Mouse (Mus musculus): ENCODE measurements around the gene Ethe1. TPM values are rescaled to one million over a fixed set of nuclear protein-coding genes. Genes with fewer than 3 reads are reported as not detected.

Ethe1 gene
- total RNA-seq (2021): 10 to 100 TPM; 11.8 to 14.3 TPM

DNA sequence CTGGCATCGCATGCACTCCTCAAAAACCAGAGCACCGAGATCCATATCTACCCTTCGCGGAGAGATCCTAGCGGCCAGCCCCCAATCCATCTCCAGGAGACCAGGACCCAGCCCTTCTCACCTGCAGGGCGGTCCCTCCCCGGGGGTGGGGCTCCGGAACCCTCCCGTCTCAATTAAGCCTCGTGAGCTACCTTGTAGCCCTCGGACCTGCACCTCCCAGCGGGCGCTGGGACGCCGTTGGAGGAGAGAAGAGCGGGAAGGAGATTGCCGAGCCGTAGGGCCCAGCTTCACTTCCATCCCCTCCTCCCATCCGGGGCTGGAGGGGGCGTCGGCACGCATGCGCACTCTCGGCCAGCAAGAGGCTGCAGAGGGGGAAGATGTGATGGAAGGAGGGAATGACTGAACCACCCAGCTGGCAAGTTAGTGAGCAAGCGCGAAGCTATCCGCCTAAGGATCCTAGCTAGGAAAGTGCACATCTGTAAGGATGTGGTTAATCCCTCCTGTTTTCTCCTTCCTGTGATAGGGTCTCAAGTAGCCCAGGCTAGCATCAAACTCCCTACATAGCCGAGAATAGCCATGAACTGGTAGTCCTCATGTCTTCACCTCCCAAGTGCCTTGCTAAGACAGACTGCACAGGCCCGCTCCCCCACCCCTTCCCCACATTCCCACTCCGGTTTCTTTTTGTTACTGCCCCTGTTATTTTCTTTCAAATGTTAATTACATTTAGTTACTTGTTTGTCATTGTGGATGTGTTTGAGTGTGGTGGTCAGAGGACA, at the start of gene Ethe1, which contains the start of gene Zfp575:
Gene Ethe1 (plus strand): TSS at position 214 of the 776 bp plus-strand sequence.
Gene Zfp575 (minus strand): TSS at position 312 of the 776 bp plus-strand sequence.
- intact Hi-C loops (cut with DNase I): no loop called here
- peak; percentile 83 to 88 for DNase-seq (ENCODE audit: low spot score in 2 of 2)

DNA sequence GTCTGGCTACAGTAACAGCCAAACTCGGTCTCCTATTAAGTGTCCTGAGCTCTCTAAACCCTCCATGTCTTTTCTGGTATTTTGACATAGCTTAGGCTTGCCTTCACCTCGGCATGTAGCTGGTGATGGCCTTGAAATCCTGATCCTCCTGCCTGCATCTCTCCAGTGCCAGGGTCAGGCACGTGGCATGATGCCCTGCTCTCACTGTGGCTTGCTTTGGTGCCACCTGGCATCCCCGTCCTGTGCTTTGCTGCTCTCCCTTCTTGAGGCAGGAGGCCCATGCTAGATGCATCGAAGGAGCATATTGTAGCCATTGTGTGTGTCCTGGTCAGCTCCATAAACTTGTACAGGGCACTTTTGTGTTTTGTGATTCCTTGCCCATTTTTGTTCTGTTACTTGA, 49.8 kb upstream of the Ethe1 start:
- intact Hi-C loops (cut with DNase I): no loop called here
- DNase-seq (ENCODE audit: low spot score in 2 of 2): no peak

DNA sequence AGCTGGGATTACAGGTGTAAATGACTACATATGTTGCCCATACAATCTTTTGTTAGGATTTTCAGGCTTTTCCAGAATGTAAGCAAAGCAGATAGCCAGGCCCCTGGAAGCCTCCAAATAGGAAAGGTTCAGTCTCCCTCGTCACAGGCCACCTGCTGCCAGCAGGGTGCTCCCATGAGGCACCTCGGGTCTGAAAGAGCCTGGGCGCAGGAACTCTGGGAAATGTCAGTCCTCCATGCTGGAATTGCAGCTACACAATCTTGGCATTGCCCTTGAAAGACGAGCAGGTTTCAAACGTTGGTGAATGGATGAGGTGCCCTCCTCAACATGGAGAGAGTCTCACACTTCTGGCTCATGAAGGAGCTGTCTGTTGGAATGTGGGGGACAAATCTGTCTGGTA, 49.2 kb upstream of the Ethe1 start:
- intact Hi-C loops (cut with DNase I): no loop called here
- DNase-seq (ENCODE audit: low spot score in 2 of 2): peak in 1 of 2 experiments; percentile 28

DNA sequence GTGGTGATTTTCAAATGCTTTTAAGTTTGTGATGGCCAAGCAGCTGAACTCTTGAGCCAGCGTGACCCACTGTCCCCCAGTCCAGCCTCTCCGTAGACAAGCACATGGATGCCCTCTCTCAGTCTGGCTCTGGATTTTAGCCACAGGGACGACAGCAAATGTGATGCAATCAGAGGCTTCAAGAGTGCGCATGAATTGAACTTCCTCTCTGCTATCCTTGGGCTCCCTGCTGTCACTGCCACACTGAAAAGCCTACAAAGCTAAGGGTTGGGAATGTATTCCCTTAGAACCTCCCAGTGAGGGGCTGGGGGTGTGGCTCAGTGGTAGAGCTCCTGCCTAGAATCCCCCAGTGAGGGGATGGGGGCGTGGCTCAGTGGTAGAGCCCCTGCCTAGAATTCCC, 48.6 kb upstream of the Ethe1 start:
- intact Hi-C loops (cut with DNase I): no loop called here
- DNase-seq (ENCODE audit: low spot score in 2 of 2): no peak

DNA sequence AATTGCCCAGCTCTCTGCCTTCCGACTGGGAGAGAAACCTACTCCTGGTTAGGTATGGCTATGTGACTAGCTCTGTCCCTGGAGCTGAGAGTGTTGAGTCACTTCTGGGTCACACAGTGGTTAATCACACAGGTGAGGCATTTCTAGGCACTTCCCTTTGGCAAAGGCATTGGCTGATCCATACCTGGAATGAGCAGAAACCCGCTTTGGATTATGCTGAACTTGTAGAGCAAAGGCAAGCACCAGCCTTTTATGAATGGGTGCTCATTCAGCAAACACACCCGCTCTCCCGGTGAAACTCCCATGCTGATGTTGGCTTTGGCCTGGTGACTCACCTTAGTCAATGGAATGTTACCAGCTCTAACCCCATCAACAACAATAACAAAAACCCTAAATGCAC, 47.7 kb upstream of the Ethe1 start:
- DNase-seq (ENCODE audit: low spot score in 2 of 2): no peak
- intact Hi-C loops (cut with DNase I): no loop called here

DNA sequence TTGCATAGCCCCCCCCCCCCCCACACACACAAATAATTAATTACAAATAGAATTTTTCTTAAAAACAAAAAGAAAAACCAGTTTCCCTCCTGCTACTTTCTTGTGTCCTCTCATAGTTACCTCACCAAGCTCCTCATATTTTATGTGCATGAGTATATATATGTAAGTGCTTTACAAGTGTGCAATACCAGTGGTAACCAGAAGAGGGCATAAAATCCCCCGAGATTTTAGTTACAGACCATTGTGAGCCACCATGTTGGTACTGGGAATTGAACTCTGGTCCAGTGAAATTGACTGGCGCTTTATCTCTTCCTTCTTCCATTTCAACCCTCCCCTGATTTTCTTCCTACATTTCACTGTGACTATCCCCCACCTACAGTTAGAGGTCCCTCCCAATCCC, 42.8 kb upstream of the Ethe1 start:
- DNase-seq (ENCODE audit: low spot score in 2 of 2): no peak
- intact Hi-C loops (cut with DNase I): no loop called here

DNA sequence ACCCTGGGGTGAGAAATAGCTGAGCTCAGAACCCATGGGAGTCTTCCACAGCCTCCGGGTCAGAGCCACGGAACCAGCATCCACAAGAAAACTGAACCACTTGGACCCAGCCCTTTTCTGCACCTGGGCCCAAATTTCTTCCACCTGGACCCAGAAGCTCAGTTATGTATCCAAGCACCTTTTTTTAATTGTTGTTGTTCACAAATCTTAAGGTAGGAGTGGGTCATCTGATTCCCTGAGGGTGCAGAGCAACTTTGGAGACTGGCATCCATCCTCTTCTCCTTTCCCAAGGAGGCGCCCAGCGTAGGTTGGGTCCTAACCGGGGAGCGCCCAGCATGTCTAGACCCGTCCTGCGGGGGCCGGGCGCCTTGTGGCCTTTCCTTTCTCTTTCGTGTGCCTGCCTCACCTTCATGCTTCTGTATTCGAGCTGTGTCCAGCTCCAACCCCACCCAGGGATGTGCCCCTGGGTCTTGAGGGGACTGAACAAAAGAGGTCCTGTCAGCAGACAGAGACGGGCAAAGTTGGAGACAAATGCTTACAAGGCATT, 41.2 kb upstream of the Ethe1 start, which contains the start of the genes Pinlyp and Xrcc1:
Gene Pinlyp (minus strand): TSS at position 51 of the 547 bp plus-strand sequence.
Gene Xrcc1 (plus strand): TSS at position 222 of the 547 bp plus-strand sequence.
- intact Hi-C loops (cut with DNase I): no loop called here
- no peak for DNase-seq (ENCODE audit: low spot score in 2 of 2)

DNA sequence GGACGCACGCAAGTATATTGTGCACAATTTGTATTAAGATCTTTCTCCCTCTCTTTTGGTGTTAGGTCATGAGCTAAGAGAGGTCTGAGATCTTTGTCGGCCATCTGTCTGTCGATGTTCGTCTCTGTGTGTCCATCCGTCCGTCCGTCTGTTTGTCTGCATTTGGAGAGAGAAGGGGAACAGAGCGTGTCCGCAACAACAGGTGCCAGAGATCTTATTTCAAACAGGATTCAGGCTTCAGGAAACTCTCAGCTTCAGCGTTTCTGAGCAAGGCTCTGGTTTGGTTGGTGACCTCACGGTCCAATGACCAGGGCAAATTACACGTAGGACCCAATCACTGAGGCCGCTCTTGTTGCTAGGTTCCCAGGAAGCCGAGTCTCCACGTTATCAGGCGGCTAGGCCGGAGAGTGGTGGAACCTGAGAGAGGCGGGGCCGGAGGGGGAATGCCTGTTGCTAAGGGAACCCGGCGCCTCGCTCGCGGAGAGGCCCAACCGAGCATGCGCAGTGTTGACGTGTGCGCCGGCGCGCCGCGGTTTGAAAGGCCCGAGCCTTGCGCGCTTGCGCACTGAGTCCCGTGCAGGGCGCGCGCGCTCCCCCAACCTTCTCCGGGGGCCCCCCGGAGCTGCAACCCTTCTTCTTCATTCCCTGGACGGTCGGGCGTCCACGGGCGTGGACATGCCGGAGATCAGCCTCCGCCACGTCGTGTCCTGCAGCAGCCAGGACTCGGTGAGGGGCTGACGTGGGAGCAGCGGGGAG, 40.5 kb upstream of the Ethe1 start:
- intact Hi-C loops (cut with DNase I): loop anchor here (1.0 kb wide), 1 partner anchor 17 kb away; the partner anchor contains the start of gene Irgq
- DNase-seq (ENCODE audit: low spot score in 2 of 2): peak; percentile 99

DNA sequence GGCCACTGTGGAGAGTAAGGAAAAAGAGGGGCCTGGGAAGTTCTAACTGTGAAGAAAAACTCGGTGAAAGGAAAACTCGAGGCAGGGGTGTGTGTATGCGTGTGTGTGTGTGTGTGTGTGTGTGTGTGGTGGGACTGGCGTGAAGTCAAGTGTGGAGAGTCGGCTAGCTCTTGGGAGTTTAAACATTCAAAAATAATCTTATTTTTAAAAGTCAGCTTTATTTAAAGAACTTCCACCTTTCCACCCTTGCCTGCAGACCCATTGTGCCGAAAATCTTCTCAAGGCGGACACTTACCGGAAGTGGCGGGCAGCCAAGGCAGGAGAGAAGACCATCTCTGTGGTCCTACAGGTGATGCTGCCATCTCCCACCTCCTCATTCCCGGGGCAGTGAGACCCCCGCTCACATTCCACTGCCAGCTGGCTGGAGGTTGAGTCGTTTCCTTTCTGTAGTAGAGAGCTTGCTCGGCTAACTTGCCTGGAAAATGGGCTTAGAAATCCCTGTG, 39.8 kb upstream of the Ethe1 start:
- intact Hi-C loops (cut with DNase I): loop anchor here (1.0 kb wide), 1 partner anchor 17 kb away; the partner anchor contains the start of gene Irgq
- no peak for DNase-seq (ENCODE audit: low spot score in 2 of 2)

DNA sequence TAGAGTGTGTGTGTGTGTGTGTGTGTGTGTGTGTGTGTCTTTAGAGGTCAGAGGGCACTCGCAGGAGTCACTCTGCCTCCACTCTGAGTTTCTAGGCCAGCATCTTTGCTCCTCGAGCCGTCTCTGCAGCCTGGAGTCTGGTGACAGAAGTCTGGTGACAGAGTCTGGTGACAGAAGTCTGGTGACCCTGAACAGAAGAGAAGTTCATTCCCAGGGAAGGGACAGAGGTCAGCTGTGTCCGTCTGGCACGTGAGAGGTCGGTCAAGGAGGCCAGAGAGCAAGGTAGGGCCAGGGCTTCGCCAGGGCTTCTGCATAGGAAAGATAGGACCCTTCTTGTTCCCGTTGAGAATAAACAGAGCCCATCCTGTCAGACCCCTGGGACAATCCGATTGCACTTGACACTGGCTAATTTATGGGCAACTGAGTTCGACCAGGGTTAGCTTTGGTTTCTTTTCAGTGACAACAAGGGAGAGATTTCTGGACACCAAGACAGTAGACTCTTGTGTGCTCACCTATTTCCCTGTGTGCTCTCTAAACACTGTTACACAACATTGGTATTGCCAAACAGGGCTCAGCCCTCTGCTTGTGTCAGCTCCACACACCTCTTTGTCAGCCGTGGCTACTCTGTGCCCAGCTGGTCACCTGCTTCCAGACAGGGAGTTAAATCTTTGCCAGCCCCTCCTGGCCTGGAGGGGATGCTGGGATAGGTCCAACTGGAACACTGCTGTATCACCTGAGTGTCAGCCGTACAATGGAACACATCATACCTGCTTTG, 35.2 kb upstream of the Ethe1 start:
- intact Hi-C loops (cut with DNase I): no loop called here

DNA sequence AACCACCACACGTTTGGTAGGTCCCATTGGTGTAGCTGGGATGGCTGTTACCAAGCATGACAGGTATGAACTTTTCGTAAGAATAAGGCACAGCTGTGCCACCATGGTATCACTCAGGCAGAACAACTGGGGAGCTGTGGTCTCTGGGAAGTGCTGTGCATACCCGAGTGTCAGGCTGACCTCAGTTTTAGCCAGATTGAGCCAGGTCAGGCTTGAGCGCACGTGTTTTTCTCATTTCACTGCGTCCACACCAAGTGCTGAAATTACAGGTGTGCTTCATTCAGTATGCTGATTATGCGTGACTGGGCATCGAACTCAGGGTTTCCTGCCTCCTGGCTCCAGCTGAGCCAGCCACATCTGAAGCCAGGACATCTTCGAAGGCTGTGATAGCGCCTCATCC, 31.6 kb upstream of the Ethe1 start:
- intact Hi-C loops (cut with DNase I): no loop called here
- DNase-seq (ENCODE audit: low spot score in 2 of 2): no peak

More for the DNA sequence above, 35.2 kb upstream of the Ethe1 start:
- no peak for DNase-seq (ENCODE audit: low spot score in 2 of 2)

DNA sequence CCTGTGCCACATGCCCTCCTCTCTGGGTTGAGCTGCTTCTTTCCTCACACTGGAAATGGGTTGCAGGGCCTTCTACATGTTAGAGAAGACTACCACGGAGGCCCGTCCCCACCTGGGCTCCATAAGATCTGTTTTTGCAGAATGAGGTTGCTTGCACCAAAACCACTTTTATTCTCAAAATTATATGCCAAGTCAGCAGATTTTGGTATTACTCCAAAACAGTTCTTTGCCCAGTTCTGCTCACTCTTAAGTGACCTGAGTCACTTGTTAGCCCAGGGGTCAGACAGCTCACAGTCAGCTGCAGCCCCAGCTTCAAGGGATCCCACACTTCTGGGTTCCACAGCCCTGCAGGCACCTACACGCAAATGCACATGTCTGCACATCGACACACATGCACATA, 25.9 kb upstream of the Ethe1 start:
- intact Hi-C loops (cut with DNase I): no loop called here
- DNase-seq (ENCODE audit: low spot score in 2 of 2): no peak

DNA sequence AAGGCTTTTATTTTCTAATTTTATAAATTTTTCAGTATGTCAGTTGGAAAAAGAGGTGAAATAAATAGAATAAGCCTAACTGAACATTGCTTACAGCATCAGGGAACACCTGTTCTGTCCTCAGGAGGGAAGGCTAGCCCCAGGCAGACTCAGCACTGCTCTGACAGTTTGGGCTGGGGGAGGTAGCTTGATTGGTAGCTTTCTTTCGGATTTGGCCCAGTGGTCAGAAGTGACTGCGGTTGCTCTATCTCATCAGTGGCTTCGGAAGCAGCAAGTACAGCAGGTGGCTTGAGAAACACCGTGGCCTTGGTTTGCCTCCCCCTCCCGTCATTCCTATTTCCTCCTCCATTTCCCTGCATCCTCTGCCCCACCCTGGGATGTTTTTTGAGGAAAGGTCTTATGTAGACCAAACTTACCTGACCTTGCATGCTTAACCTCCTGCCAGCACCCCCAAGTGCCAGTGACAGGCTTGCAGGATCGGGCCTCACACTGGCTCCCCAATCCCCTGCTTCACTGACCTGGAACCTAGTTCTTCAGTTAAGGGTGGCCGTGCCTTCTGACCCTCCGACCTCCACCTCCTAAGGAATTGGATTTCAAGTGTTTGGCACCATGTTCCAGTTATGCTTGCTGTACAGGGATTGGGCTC, 24.0 kb upstream of the Ethe1 start:
- intact Hi-C loops (cut with DNase I): no loop called here

DNA sequence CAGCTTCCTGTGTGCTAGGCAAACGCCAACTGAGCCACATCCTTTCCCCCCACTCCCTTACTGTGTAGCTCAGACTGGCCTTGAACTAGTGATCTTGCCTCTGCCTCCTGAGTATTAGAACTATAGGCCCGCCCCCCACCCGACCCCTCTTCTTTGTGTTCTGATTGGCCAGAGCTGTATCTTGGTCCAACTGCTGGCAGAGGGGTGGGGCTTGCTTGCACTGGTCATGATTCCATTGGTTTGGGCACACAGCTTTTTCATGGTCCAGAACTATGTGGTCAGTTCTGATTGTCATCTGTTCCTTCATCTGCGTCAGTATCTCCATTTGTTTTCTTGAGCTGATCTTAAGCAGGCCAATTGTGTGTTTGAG, 23.5 kb upstream of the Ethe1 start:
- DNase-seq (ENCODE audit: low spot score in 2 of 2): no peak
- intact Hi-C loops (cut with DNase I): no loop called here

More for the DNA sequence above, 24.0 kb upstream of the Ethe1 start:
- DNase-seq (ENCODE audit: low spot score in 2 of 2): no peak

DNA sequence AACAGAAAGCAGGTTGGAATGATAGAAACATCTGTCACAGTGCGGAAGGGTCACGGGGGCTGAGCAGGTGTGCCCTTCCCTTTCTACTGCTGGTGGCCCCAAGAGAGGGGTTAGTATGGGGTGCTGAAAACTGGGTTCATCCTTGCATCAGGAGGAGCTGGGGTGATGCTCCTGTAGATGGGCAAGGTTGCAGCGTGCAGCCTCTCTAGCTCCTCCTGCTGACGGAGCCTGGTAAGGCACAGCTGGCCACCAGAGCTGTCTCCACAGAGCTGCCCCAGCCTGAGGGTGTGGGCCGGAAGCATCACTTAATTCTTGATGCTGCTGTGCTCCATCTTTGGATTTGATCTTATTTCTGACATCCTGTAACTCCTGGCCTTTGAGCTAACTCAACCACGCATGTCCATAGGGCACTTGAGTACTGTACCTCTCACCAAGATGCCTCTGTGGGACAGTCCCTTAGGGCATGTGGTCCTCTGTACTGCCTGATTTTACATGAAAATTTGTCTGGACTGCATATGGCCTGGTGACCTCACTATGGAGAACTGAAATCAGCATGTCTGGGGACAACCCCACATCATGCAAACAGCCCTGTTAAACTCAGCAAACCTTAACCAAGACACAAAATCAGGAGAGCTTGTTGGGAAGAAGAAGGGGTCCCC, 22.6 kb upstream of the Ethe1 start:
- intact Hi-C loops (cut with DNase I): no loop called here
- peak; percentile 49 to 54 for DNase-seq (ENCODE audit: low spot score in 2 of 2)

DNA sequence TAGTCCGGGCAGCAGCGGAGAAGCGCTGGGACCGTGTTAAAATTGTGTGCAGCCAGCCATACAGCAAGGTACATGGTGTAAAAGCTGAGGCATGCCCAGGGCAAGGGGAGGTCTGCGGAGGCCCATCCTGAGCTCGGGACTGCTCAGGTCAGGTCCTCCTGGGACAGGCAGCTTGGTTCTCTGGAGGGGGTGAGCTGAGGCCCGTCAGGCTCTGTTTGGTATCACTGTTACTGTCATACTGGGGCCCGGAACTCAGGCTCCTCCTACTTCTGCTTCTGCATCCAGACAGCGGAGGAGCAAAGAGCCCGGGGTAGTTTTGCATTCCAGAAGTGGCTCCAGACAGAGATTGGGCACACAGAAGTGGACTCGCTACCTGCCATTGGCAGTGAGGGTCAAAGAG, 21.7 kb upstream of the Ethe1 start:
- intact Hi-C loops (cut with DNase I): no loop called here
- DNase-seq (ENCODE audit: low spot score in 2 of 2): no peak

DNA sequence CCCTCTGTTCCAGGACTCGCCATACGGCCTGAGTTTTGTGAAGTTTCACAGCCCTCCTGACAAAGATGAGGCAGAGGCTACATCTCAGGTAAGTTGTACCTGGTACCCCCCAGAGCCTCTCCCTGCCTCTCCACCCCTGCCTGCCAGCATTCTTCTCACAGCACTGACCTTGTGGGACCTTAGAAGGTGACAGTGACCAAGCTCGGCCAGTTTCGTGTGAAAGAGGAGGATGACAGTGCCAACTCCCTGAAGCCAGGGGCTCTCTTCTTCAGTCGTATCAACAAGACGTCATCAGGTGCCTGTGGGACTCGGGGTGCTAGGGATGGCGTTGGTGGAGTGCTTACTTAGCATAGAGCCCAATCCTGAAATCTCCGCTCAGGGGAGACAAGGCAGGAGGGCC, 21.1 kb upstream of the Ethe1 start:
- no peak for DNase-seq (ENCODE audit: low spot score in 2 of 2)
- intact Hi-C loops (cut with DNase I): no loop called here

DNA sequence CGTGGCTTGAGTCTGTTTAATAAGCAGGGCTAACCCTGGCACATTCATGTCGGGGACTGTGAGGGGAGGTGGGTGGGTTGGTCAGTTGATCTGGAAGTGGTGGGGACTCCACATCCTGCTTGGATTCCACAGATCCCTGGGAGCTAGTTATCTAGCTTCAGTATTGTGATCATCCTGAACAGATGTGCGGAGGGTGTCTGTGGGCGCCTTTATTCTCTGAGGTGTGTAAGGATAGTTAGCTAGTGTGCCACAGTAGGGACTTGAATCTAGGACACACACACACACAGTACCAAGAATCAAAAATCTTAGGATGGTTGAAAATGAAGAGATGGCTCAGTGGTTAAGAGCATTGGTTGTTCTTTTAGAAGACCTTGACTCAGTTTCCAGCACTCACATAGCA, 18.8 kb upstream of the Ethe1 start:
- intact Hi-C loops (cut with DNase I): no loop called here
- DNase-seq (ENCODE audit: low spot score in 2 of 2): no peak

DNA sequence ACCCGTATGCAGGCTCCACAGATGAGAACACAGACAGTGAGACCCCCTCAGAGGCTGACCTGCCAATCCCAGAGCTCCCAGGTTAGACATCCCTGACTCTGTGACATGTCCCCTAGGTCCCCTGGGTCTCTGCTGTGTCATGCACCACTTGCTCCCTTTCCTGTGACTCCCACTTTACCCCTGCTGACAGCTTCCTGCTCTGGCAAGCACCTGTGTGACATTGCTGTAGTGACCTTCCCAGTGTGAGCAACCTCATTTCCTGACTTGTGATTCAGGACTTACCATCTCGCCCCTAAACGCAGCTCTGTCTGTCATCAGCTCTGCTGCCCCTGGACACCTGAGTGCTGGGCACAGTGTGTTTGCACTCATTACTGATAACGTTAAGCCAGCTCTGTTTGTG, 16.3 kb upstream of the Ethe1 start:
- intact Hi-C loops (cut with DNase I): no loop called here
- DNase-seq (ENCODE audit: low spot score in 2 of 2): no peak
